Mouse (Mus musculus): Measurements from ENCODE around the gene Jhy. TPM values are rescaled to one million over a fixed set of nuclear protein-coding genes. Genes with fewer than 3 reads are reported as not detected.

Gene Jhy
- total and polyA plus RNA-seq, 3 experiments: not detected

GRCm38 (mm10) chr9:40877881-40878235, 86.1 kb downstream of the Jhy start:
- no peaks in the 10 kb centered on the region for H3K79me2 ChIP-seq (ENCODE audit: control insufficient read depth, insufficient read depth, low read length, poor library complexity)
- no peak overlapping the region for H3K4me3 ChIP-seq (ENCODE audit: control insufficient read depth in 1 of 2, insufficient read depth in 1 of 2, low read depth in 2 of 2, low read length in 2 of 2)
- H3K27me3 ChIP-seq (ENCODE audit: control insufficient read depth in 1 of 2, insufficient read depth in 2 of 2, low read length in 2 of 2): no peaks in the 10 kb centered on the region

GRCm38 (mm10) chr9:40877146-40877880, 86.6 kb downstream of the Jhy start:
- Histone ChIP-seq H3K36me3 (ENCODE audit: control insufficient read depth in 1 of 2, insufficient read depth in 2 of 2, low read length in 2 of 2) (no peaks in the 10 kb centered on the region), H3K27me3 (ENCODE audit: control insufficient read depth in 1 of 2, insufficient read depth in 2 of 2, low read length in 2 of 2) (no peaks in the 10 kb centered on the region), H3K9me3 (replicated peaks; ENCODE audit: insufficient read depth, low read length) (no peaks in the 10 kb centered on the region), H3K9ac (ENCODE audit: control insufficient read depth, low read depth, low read length, poor library complexity, severe bottlenecking) (no peak overlapping the region), H3K27ac (ENCODE audit: control insufficient read depth, low read depth, low read length) (no peak overlapping the region), H3K4me3 (ENCODE audit: control insufficient read depth in 1 of 2, insufficient read depth in 1 of 2, low read depth in 2 of 2, low read length in 2 of 2) (no peak overlapping the region), H3K4me1 (ENCODE audit: control insufficient read depth in 1 of 2, insufficient read depth in 2 of 2, low read length in 2 of 2) (no peaks in the 10 kb centered on the region), H3K79me2 (ENCODE audit: control insufficient read depth, insufficient read depth, low read length, poor library complexity) (no peaks in the 10 kb centered on the region)
- DNase-seq (ENCODE audit: low read depth, low spot score): no peak
- TF ChIP-seq MXI1 (IDR thresholded peaks at IDR 0.05; ENCODE audit: low read depth, low read length) (no peak), BHLHE40 (IDR thresholded peaks at IDR 0.05; ENCODE audit: borderline replicate concordance, low read depth, low read length) (no peak), POLR2AphosphoS5 (IDR thresholded peaks at IDR 0.05; ENCODE audit: borderline replicate concordance, low read depth, low read length) (no peak), SIN3A (IDR thresholded peaks at IDR 0.05; ENCODE audit: low read length) (no peak), MYB (IDR thresholded peaks at IDR 0.05; ENCODE audit: low read depth, low read length) (no peak), MAX (IDR thresholded peaks at IDR 0.05; ENCODE audit: low read length) (no peak), MEF2A (IDR thresholded peaks at IDR 0.05; ENCODE audit: extremely low read depth, insufficient replicate concordance, low read depth, low read length, poor library complexity, severe bottlenecking) (no peak), USF1 (IDR thresholded peaks at IDR 0.05; ENCODE audit: low read depth, low read length) (no peak), ELF1 (IDR thresholded peaks at IDR 0.05; ENCODE audit: low read depth, low read length) (no peak), TAL1 (IDR thresholded peaks at IDR 0.05; ENCODE audit: low read length) (no peak), HCFC1 (IDR thresholded peaks at IDR 0.05; ENCODE audit: low read depth, low read length) (no peak)

More at GRCm38 (mm10) chr9:40877881-40878235, 86.1 kb downstream of the Jhy start:
- DNase-seq (ENCODE audit: low read depth, low spot score): no peak
- no peaks in the 10 kb centered on the region for H3K9me3 ChIP-seq (replicated peaks; ENCODE audit: insufficient read depth, low read length)
- H3K36me3 ChIP-seq (ENCODE audit: control insufficient read depth in 1 of 2, insufficient read depth in 2 of 2, low read length in 2 of 2): no peaks in the 10 kb centered on the region
- no peaks in the 10 kb centered on the region for H3K4me1 ChIP-seq (ENCODE audit: control insufficient read depth in 1 of 2, insufficient read depth in 2 of 2, low read length in 2 of 2)
- no peak overlapping the region for H3K27ac ChIP-seq (ENCODE audit: control insufficient read depth, low read depth, low read length)
- TF ChIP-seq SIN3A (IDR thresholded peaks at IDR 0.05; ENCODE audit: low read length): no peak
- no peak for TF ChIP-seq HCFC1 (IDR thresholded peaks at IDR 0.05; ENCODE audit: low read depth, low read length)
- TF ChIP-seq MAFK (IDR thresholded peaks at IDR 0.05; ENCODE audit: borderline replicate concordance, low read depth, low read length): no peak
- no peak for TF ChIP-seq MXI1 (IDR thresholded peaks at IDR 0.05; ENCODE audit: low read depth, low read length)
- TF ChIP-seq USF1 (IDR thresholded peaks at IDR 0.05; ENCODE audit: low read depth, low read length): no peak
- TF ChIP-seq GATA1 (IDR thresholded peaks at IDR 0.05; ENCODE audit: low read depth, low read length): no peak
- TF ChIP-seq RCOR1 (IDR thresholded peaks at IDR 0.05; ENCODE audit: low read depth, low read length): no peak
- no peak for TF ChIP-seq POLR2AphosphoS2 (IDR thresholded peaks at IDR 0.05; ENCODE audit: low read length)
- TF ChIP-seq ZMIZ1 (IDR thresholded peaks at IDR 0.05; ENCODE audit: low read depth, low read length): no peak
- TF ChIP-seq BHLHE40 (IDR thresholded peaks at IDR 0.05; ENCODE audit: borderline replicate concordance, low read depth, low read length): no peak
- TF ChIP-seq E2F4 (IDR thresholded peaks at IDR 0.05; ENCODE audit: borderline replicate concordance, low read depth, low read length): no peak
- TF ChIP-seq GABPA (IDR thresholded peaks at IDR 0.05; ENCODE audit: low read depth, low read length): no peak
- no peak for TF ChIP-seq UBTF (IDR thresholded peaks at IDR 0.05; ENCODE audit: borderline replicate concordance, insufficient read depth, low read depth, low read length)
- no peak for TF ChIP-seq USF2 (IDR thresholded peaks at IDR 0.05; ENCODE audit: borderline replicate concordance in 1 of 2, insufficient read depth in 1 of 2, low read depth in 1 of 2, low read length in 2 of 2)
- TF ChIP-seq ZC3H11A (IDR thresholded peaks at IDR 0.05; ENCODE audit: low read depth, low read length): no peak
- TF ChIP-seq POLR2A (IDR thresholded peaks at IDR 0.05; ENCODE audit: control insufficient read depth in 1 of 2, insufficient read depth in 1 of 2, low read depth in 1 of 2, low read length in 2 of 2, poor library complexity in 1 of 2): no peak
- H3K9ac ChIP-seq (ENCODE audit: control insufficient read depth, low read depth, low read length, poor library complexity, severe bottlenecking): no peak overlapping the region

All from MEL (cell line).